Mouse (Mus musculus) forebrain, embryonic 14.5 days (tissue): ENCODE data around the gene Pknox2. TPM values are rescaled to one million over a fixed set of nuclear protein-coding genes. Genes with fewer than 3 reads are reported as not detected.

Source experiments
- ATAC-seq: fragments of 200-750 bp; cut with Nextera tagmentation; 2 replicates; pipeline ENCODE4 v1.8.0; 2017; ENCODE audit warnings: mild to moderate bottlenecking, moderate library complexity
- DNase-seq: peaks from one replicate; pipeline ENCODE4 v3.0.0-alpha.2; 2015; ENCODE audit warnings: low spot score
- H3K27ac ChIP-seq: fragments of 300-500 bp; sonication (generic); 2 replicates; pipeline ENCODE4 v1.5.1; 2014; ENCODE audit warnings: low read depth, mild to moderate bottlenecking, control low read depth, low read length, moderate library complexity
- H3K27me3 ChIP-seq: fragments of 300-500 bp; sonication (generic); replicated peaks from 2 replicates; pipeline ENCODE4 v1.6.1; 2014; ENCODE audit warnings: low read length, control low read depth, mixed read lengths; ENCODE audit not compliant: control insufficient read depth, insufficient read depth
- H3K36me3 ChIP-seq: fragments of 300-500 bp; sonication (generic); 2 replicates; pipeline ENCODE4 v1.6.1; 2014; ENCODE audit warnings: low read length, control low read depth; ENCODE audit not compliant: control insufficient read depth, insufficient read depth
- H3K4me1 ChIP-seq: fragments of 300-500 bp; sonication (generic); 2 replicates; pipeline ENCODE4 v1.6.1; 2014; ENCODE audit warnings: antibody characterized with exemption, low read length, control low read depth; ENCODE audit not compliant: control insufficient read depth, insufficient read depth
- H3K4me2 ChIP-seq: fragments of 300-500 bp; sonication (generic); 2 replicates; pipeline ENCODE4 v1.6.1; 2014; ENCODE audit warnings: mild to moderate bottlenecking, control low read depth, low read length
- H3K4me3 ChIP-seq: fragments of 300-500 bp; sonication (generic); 2 replicates; pipeline ENCODE4 v1.5.1; 2014; ENCODE audit warnings: low read depth, low read length, control low read depth
- H3K9ac ChIP-seq: fragments of 300-500 bp; sonication (generic); 2 replicates; pipeline ENCODE4 v1.6.1; 2014; ENCODE audit warnings: mild to moderate bottlenecking, low read length, control low read depth, moderate library complexity
- H3K9me3 ChIP-seq: fragments of 300-500 bp; sonication (generic); replicated peaks from 2 replicates; pipeline ENCODE4 v1.6.1; 2016; ENCODE audit warnings: low read length, control low read depth, mixed read lengths; ENCODE audit not compliant: control insufficient read depth
- WGBS: fragments of 180-500 bp; shearing (Covaris S2); extraction: QIAGEN DNeasy Blood & Tissue Kit; methylation state at CpG from one replicate; pipeline ENCODE4 v1.1.7; 2014; 5-methylcytosine and 5-hydroxymethylcytosine counted together
- polyA plus RNA-seq: library from polyadenylated mRNA; unstranded; fragments of >200 nt; fragmentation: Nextera tagmentation; extraction: Ambion mirVana; gene quantifications from 2 replicates; pipeline ENCODE4 v1.2.1, GENCODE M21; 2014

Pknox2 gene
- polyA plus RNA-seq, 1 experiment from 2014 or later = 12.1 TPM

DNA sequence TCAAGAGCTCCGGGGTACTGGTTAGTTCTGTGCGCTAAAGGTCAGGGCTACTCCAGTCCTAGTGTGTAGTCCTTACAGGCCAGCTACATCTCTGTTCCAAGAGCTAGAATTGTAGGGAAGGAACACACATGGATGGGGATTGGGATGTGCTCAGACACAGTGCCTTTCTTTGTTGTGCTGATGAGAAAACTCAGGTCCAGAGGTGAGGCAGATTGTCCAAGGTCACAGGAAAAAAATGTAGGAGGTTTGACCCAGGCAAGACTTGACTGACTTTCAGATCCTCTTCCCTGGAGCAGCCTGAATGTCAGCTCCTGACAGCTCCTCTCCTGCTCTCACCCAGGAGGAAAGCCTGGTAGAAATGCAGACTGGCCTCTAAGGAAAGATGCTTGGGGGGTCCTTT lies 29.7 kb downstream of the Pknox2 start:
- Histone ChIP-seq H3K27me3 (no peaks in the 10 kb centered on the region), H3K27ac (no peak overlapping the region), H3K36me3 (no peaks in the 10 kb centered on the region), H3K9me3 (no peaks in the 10 kb centered on the region), H3K4me1 (peaks cover 34% of the 10 kb centered on the region), H3K9ac (no peak overlapping the region), H3K4me2 (no peak overlapping the region), H3K4me3 (no peak overlapping the region)
- no peak for ATAC-seq
- WGBS = 92% methylated on average over 2 of the region's 2 CpGs
- no peak for DNase-seq

DNA sequence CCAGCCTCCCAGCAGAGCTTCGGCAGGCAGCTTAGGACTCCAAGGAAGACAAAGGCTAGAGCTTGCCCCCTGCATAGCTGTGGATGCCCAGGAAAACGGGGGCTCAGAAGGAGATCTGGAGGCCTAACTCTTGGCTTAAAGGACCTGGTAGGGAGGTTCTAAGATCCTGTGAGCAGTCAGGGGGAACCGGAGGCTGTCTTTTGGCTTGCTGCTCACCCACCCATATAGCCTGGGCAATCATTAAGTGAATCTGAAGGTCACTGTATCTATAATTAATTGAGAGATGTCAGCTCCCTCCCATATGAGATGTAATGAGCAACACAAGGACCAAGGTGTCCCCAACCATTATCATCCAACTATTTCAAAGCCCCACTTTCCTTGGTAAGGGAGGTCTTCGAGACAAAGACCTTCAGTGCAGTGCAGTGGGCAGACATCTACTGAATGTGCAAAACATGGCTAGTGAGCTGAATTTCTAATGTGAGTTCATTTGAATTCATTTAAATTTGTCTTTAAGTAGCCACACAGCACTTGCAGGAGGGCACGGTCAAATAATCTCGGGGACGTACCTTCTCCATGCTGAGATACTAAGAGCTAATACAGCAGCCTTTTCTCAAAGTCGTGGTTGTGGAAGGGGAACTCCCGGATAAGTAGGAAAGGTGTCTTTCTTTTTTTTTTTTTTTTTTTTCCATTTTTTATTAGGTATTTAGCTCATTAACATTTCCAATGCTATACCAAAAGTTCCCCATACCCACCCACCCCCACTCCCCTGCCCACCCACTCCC lies 30.4 kb downstream of the Pknox2 start:
- Histone ChIP-seq H3K27ac (no peak overlapping the region), H3K4me3 (no peak overlapping the region), H3K27me3 (no peaks in the 10 kb centered on the region), H3K4me2 (no peak overlapping the region), H3K36me3 (no peaks in the 10 kb centered on the region), H3K4me1 (peaks cover 29% of the 10 kb centered on the region), H3K9me3 (no peaks in the 10 kb centered on the region), H3K9ac (no peak overlapping the region)
- 49% methylated on average over 9 of the region's 9 CpGs for WGBS
- ATAC-seq (no peak), DNase-seq (no peak)

DNA sequence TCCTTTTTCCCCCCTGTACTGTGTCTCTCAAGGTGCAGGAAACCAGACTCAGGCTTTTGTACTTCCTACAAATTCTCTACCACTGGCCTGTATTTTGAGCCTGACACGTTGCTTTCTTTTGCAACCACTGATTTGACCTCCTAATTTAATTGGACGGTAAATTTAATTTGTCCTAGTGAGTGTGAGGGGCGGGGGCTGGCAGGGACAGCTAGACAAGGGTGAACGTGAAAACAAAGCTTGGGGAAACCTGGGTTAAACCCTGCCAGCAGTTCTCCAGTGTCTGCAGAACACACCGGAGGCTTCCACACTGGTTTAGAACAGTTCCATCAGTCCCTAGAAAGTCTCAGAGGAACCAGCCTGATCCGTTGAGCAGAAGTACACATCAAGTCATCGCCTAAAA lies 31.4 kb downstream of the Pknox2 start:
- WGBS = 38% methylated on average over 7 of the region's 7 CpGs
- no peaks in the 10 kb centered on the region for H3K27me3 ChIP-seq
- ATAC-seq = no peak

DNA sequence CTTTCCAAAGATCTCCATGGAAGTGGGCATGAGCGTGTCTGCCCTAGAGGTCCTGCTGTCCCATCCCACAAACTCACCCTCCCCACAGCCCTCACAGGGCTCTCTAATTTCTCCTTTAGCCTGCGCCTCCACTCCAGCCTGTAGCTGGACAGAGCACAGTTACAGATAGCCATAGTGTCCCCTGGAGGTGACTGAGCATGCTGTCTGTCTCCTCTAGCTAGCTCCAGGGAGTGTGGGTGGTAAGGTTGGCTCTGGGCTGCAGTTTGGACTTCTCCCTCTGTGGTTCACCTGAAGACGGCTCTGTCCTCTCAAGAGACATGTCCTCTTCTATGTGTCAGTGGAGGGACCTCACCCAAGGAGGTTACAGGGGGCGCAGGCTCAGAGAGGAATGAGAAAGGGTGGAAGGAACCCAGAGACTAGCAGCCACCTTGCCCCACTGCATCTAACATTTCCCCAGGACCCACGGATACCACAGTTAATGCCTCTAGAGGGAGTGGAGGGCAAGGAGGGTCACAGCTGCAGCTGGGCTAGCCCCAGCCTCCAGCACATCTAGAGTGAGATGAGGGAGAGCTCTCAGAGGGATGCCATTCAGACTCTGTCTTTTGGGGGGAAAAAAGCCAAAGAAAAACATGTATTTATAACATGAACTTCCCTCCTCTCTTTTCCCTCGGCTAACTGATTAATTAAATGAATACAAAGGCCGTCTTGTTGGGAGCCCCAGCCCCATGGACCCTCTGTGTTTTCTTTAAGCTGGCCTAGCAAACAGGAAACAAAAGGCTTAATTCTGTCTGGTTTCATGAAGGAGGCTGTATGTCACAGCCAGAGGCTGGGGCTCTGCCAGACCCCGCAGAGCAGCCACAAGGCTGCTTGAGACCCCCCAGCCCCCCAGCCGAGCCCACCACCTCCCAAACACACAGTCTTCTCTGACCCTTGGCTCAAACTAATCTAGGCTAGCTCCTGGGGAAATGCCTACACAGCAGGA lies 32.6 kb downstream of the Pknox2 start:
- ATAC-seq (peak; percentile 88), DNase-seq (peak; percentile 86)
- WGBS = 16% methylated on average over 9 of the region's 9 CpGs
- peak overlapping the region; percentile 6; the same call in 1 of the 2 replicates for H3K27ac ChIP-seq
- no peak overlapping the region for H3K4me2 ChIP-seq
- H3K9ac ChIP-seq = no peak overlapping the region
- H3K4me1 ChIP-seq = peaks cover 25% of the 10 kb centered on the region
- H3K4me3 ChIP-seq = no peak overlapping the region
- H3K9me3 ChIP-seq = no peaks in the 10 kb centered on the region
- H3K27me3 ChIP-seq = no peaks in the 10 kb centered on the region
- H3K36me3 ChIP-seq = no peaks in the 10 kb centered on the region

More for the DNA sequence above, 31.4 kb downstream of the Pknox2 start:
- Histone ChIP-seq H3K9me3 (no peaks in the 10 kb centered on the region), H3K4me2 (no peak overlapping the region), H3K9ac (no peak overlapping the region), H3K36me3 (no peaks in the 10 kb centered on the region), H3K4me3 (no peak overlapping the region), H3K27ac (no peak overlapping the region), H3K4me1 (peaks cover 25% of the 10 kb centered on the region)
- DNase-seq = no peak

DNA sequence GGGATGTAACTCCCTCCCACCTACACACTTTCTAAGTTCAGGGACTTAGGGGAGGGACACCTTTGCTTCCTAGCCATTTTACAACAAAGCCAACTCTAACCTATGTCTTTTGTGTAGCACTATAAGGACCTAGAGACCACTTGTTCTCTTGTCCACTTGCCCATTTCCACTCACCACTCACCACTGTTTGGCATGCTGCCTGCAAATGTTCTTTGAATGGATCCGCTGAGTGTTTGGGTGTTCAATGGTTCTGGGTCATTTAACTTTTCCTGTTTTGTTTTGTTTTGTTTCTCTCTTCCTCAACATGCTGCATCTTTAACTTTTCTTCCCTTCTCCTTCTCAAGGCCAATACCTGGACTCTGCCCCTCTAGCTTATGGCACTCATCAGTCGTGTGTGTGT lies 39.7 kb downstream of the Pknox2 start:
- H3K4me3 ChIP-seq = no peak overlapping the region
- no peaks in the 10 kb centered on the region for H3K9me3 ChIP-seq
- H3K27me3 ChIP-seq = no peaks in the 10 kb centered on the region
- ATAC-seq (no peak), DNase-seq (no peak)
- 51% methylated on average over 2 of the region's 2 CpGs for WGBS
- no peaks in the 10 kb centered on the region for H3K36me3 ChIP-seq
- no peak overlapping the region for H3K27ac ChIP-seq
- H3K4me2 ChIP-seq = no peak overlapping the region
- H3K4me1 ChIP-seq = peaks cover 5% of the 10 kb centered on the region; the same call in 1 of the 2 replicates
- no peak overlapping the region for H3K9ac ChIP-seq

DNA sequence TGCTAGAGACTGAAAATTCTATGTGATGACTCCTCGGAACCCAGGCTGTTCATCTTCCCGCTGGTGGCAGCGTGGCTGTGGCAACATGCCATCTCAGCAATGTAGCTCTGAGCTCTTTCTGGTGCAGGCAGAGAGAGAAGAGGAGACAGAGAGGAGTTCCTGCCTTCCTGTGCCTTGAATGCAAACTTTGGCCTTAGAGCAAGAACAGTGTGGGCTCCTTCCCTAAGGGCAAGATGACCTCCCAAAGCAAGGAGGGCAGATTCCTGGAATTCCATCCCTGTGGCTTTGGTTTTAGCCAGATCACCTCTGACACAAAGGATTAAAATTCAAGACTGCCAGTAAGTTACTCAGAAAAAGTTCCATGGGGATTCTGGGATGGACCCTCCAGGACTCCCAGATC lies 40.4 kb downstream of the Pknox2 start:
- Histone ChIP-seq H3K4me2 (no peak overlapping the region), H3K27me3 (no peaks in the 10 kb centered on the region), H3K9me3 (no peaks in the 10 kb centered on the region), H3K9ac (no peak overlapping the region), H3K36me3 (no peaks in the 10 kb centered on the region), H3K4me3 (no peak overlapping the region), H3K27ac (no peak overlapping the region), H3K4me1 (peaks cover 5% of the 10 kb centered on the region; the same call in 1 of the 2 replicates)
- WGBS = 58% methylated on average over 3 of the region's 3 CpGs
- no peak for DNase-seq
- ATAC-seq = no peak

DNA sequence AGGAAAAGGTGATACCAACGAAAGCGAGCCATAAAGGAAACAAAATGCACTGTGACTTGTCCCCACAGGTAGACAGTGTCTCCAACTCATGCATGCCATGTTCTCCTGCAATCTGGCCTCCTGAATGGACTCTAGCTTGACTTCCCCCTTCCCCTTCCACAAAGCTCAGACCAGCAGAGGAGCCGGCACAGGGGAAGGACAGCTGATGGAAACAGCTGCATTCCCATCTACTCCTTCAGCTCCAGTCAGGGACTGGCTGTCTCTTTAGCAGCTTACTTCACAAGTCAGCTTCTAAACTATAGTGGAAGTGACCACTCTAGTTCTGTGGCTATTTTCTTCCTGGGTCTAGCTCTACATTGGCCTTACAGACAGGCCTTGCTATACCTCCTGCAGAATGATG lies 43.0 kb downstream of the Pknox2 start:
- Histone ChIP-seq H3K4me1 (peaks cover 12% of the 10 kb centered on the region), H3K4me2 (no peak overlapping the region), H3K9me3 (no peaks in the 10 kb centered on the region), H3K4me3 (no peak overlapping the region), H3K27ac (no peak overlapping the region), H3K36me3 (no peaks in the 10 kb centered on the region), H3K27me3 (no peaks in the 10 kb centered on the region), H3K9ac (no peak overlapping the region)
- DNase-seq (no peak), ATAC-seq (no peak)
- 67% methylated on average over 3 of the region's 3 CpGs for WGBS

DNA sequence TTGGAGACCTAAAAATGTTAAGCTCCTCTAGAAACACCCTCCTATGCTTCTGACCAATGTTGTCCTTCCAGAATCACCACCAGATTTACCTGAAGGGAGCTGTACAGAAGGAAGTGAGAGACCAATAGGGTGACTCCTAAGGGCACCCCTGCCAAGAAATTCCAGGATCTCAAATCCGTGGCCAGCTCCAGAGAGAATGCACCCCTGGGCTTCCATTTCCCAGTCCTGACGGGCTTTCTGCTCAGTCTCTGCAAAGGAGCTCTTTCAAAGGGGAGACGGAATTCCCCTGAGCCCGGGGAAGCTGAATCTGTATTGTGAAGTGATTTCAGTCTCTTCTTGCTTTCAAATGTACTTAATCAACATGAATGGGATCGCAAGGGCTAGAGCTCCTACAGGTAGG lies 43.4 kb downstream of the Pknox2 start:
- Histone ChIP-seq H3K4me2 (no peak overlapping the region), H3K36me3 (no peaks in the 10 kb centered on the region), H3K4me1 (peaks cover 12% of the 10 kb centered on the region)

More for the DNA sequence above, 43.4 kb downstream of the Pknox2 start:
- H3K27ac ChIP-seq = no peak overlapping the region
- WGBS = 21% methylated on average over 5 of the region's 5 CpGs
- DNase-seq = no peak
- H3K9ac ChIP-seq = no peak overlapping the region
- no peak for ATAC-seq
- no peak overlapping the region for H3K4me3 ChIP-seq
- no peaks in the 10 kb centered on the region for H3K27me3 ChIP-seq
- H3K9me3 ChIP-seq = no peaks in the 10 kb centered on the region
